Mouse (Mus musculus) erythroblast, embryonic 14.5 days (primary cell): Measurements from ENCODE around the gene Fam117a. TPM values are rescaled to one million over a fixed set of nuclear protein-coding genes. Genes with fewer than 3 reads are reported as not detected.

Experiments
- H3K27me3 ChIP-seq: 2 replicates; pipeline ENCODE4 v1.6.1; 2012; ENCODE audit warnings: inconsistent platforms; ENCODE audit not compliant: control insufficient read depth
- H3K36me3 ChIP-seq: 2 replicates; pipeline ENCODE4 v1.6.1; 2012; ENCODE audit warnings: mild to moderate bottlenecking, inconsistent platforms; ENCODE audit not compliant: control insufficient read depth
- H3K4me1 ChIP-seq: 2 replicates; pipeline ENCODE4 v1.6.1; 2012; ENCODE audit warnings: inconsistent platforms; ENCODE audit not compliant: control insufficient read depth
- H3K4me3 ChIP-seq: replicated peaks from 2 replicates; pipeline ENCODE3; 2012; ENCODE audit warnings: moderate library complexity, mild to moderate bottlenecking, inconsistent platforms
- H3K9me3 ChIP-seq: 2 replicates; pipeline ENCODE4 v1.6.1; 2012; ENCODE audit warnings: low read length, inconsistent platforms, mixed read lengths; ENCODE audit not compliant: control insufficient read depth
- GATA1 ChIP-seq: IDR thresholded peaks from 2 replicates; pipeline ENCODE4 v1.6.1; 2012; ENCODE audit warnings: low read length, inconsistent platforms, mixed read lengths
- TAL1 ChIP-seq: IDR thresholded peaks from 3 replicates; pipeline ENCODE4 v1.6.1; 2012; ENCODE audit warnings: low read length, inconsistent platforms, mixed read lengths
- polyA plus RNA-seq: library from polyadenylated mRNA; stranded (reverse); fragments of >175 nt; gene quantifications from 2 replicates; pipeline ENCODE4 v1.2.3, GENCODE M21; 2012

The Fam117a gene
- polyA plus RNA-seq, 1 experiment: 184 TPM

- Histone ChIP-seq H3K4me1 (peaks cover 81% of the 10 kb centered on the region), H3K9me3 (no peaks in the 10 kb centered on the region), H3K27me3 (no peaks in the 10 kb centered on the region), H3K36me3 (peaks cover 54% of the 10 kb centered on the region), H3K4me3 (peak overlapping the region; percentile 85)
- TF ChIP-seq TAL1: no peak
- TF ChIP-seq GATA1: no peak
Observed at GRCm38 (mm10) chr11:95337846-95338342, 1.1 kb downstream of the Fam117a start.

GRCm38 (mm10) chr11:95339471-95340021 lies 2.7 kb downstream of the Fam117a start:
- peaks cover 71% of the 10 kb centered on the region for H3K36me3 ChIP-seq
- H3K9me3 ChIP-seq: no peaks in the 10 kb centered on the region
- H3K27me3 ChIP-seq: no peaks in the 10 kb centered on the region
- peaks cover 82% of the 10 kb centered on the region for H3K4me1 ChIP-seq
- H3K4me3 ChIP-seq: peak overlapping the region; percentile 85
- TF ChIP-seq TAL1 (peak; percentile 96), GATA1 (peak; percentile 98)

GRCm38 (mm10) chr11:95340259-95340658 lies 3.4 kb downstream of the Fam117a start:
- Histone ChIP-seq H3K27me3 (no peaks in the 10 kb centered on the region), H3K4me1 (peaks cover 82% of the 10 kb centered on the region), H3K9me3 (no peaks in the 10 kb centered on the region), H3K4me3 (peak overlapping the region; percentile 85), H3K36me3 (peaks cover 78% of the 10 kb centered on the region)
- TF ChIP-seq TAL1 (no peak), GATA1 (no peak)

- no peak for TF ChIP-seq GATA1
- TF ChIP-seq TAL1: no peak
- peak overlapping the region; percentile 85 for H3K4me3 ChIP-seq
- peaks cover 82% of the 10 kb centered on the region for H3K4me1 ChIP-seq
- H3K36me3 ChIP-seq: peaks cover 82% of the 10 kb centered on the region
- no peaks in the 10 kb centered on the region for H3K9me3 ChIP-seq
- no peaks in the 10 kb centered on the region for H3K27me3 ChIP-seq
Observed at GRCm38 (mm10) chr11:95340664-95341063, 3.8 kb downstream of the Fam117a start.

GRCm38 (mm10) chr11:95343180-95343579 lies 6.4 kb downstream of the Fam117a start:
- H3K36me3 ChIP-seq: peaks cover 99% of the 10 kb centered on the region
- peak overlapping the region; percentile 85 for H3K4me3 ChIP-seq
- no peaks in the 10 kb centered on the region for H3K9me3 ChIP-seq
- TF ChIP-seq GATA1 (no peak), TAL1 (no peak)
- H3K27me3 ChIP-seq: no peaks in the 10 kb centered on the region
- peaks cover 87% of the 10 kb centered on the region for H3K4me1 ChIP-seq

GRCm38 (mm10) chr11:95344181-95344580 lies 7.4 kb downstream of the Fam117a start:
- Histone ChIP-seq H3K27me3 (no peaks in the 10 kb centered on the region), H3K36me3 (peaks cover 99% of the 10 kb centered on the region), H3K4me3 (peak overlapping the region; percentile 85), H3K4me1 (peaks cover 86% of the 10 kb centered on the region), H3K9me3 (no peaks in the 10 kb centered on the region)
- TF ChIP-seq GATA1: no peak
- TF ChIP-seq TAL1: no peak

- Histone ChIP-seq H3K36me3 (peaks cover 100% of the 10 kb centered on the region), H3K4me3 (no peak overlapping the region), H3K4me1 (peaks cover 91% of the 10 kb centered on the region), H3K9me3 (no peaks in the 10 kb centered on the region), H3K27me3 (no peaks in the 10 kb centered on the region)
- TF ChIP-seq TAL1 (no peak), GATA1 (no peak)
Observed at GRCm38 (mm10) chr11:95350289-95350688, 13.5 kb downstream of the Fam117a start.

- H3K4me3 ChIP-seq: no peak overlapping the region
- H3K36me3 ChIP-seq: peaks cover 100% of the 10 kb centered on the region
- peaks cover 91% of the 10 kb centered on the region for H3K4me1 ChIP-seq
Observed at GRCm38 (mm10) chr11:95350960-95351359, 14.1 kb downstream of the Fam117a start.

GRCm38 (mm10) chr11:95352686-95353085 lies 15.9 kb downstream of the Fam117a start:
- H3K27me3 ChIP-seq: no peaks in the 10 kb centered on the region
- TF ChIP-seq TAL1: no peak
- peaks cover 95% of the 10 kb centered on the region for H3K4me1 ChIP-seq
- H3K4me3 ChIP-seq: peak overlapping the region; percentile 10
- H3K9me3 ChIP-seq: no peaks in the 10 kb centered on the region
- H3K36me3 ChIP-seq: peaks cover 100% of the 10 kb centered on the region

More at GRCm38 (mm10) chr11:95350960-95351359, 14.1 kb downstream of the Fam117a start:
- no peak for TF ChIP-seq GATA1
- no peak for TF ChIP-seq TAL1
- H3K9me3 ChIP-seq: no peaks in the 10 kb centered on the region
- no peaks in the 10 kb centered on the region for H3K27me3 ChIP-seq

GRCm38 (mm10) chr11:95353226-95353625 lies 16.4 kb downstream of the Fam117a start:
- Histone ChIP-seq H3K27me3 (no peaks in the 10 kb centered on the region), H3K36me3 (peaks cover 100% of the 10 kb centered on the region), H3K4me1 (peaks cover 96% of the 10 kb centered on the region), H3K4me3 (peak overlapping the region; percentile 10), H3K9me3 (no peaks in the 10 kb centered on the region)
- TF ChIP-seq TAL1 (no peak), GATA1 (no peak)
